Mouse (Mus musculus) ovary, postnatal 10 days (tissue): ENCODE results near the gene Lyst.
"Not testable (repeated sequence)": the region's sequence is repeated elsewhere in the genome, so short reads cannot be mapped to it uniquely, and the experiment has no call there.

Experiments used
- DNase-seq: peaks from one replicate; pipeline ENCODE4 v3.0.0; 2022; ENCODE audit warnings: low spot score

Lyst gene

GRCm38 (mm10) chr13:13590048-13591011 lies at the start of gene Lyst:
Gene Lyst (plus strand): TSS chr13:13590397.
- peak; percentile 98 for DNase-seq

GRCm38 (mm10) chr13:13543073-13543472 lies 47.1 kb upstream of the Lyst start:
- DNase-seq, result not testable (repeated sequence)

- no peak for DNase-seq
These were observed 43.4 kb upstream of the Lyst start for GRCm38 (mm10) chr13:13546792-13547191.

- no peak for DNase-seq
These were observed 42.3 kb upstream of the Lyst start for GRCm38 (mm10) chr13:13547889-13548288.

GRCm38 (mm10) chr13:13548431-13549190 lies 41.6 kb upstream of the Lyst start:
- DNase-seq, result no peak

- DNase-seq, result no peak
These were observed 40.2 kb upstream of the Lyst start for GRCm38 (mm10) chr13:13549687-13550660.

- no peak for DNase-seq
These were observed 38.2 kb upstream of the Lyst start for GRCm38 (mm10) chr13:13552020-13552419.

- no peak for DNase-seq
These were observed 36.5 kb upstream of the Lyst start for GRCm38 (mm10) chr13:13553660-13554059.

- no peak for DNase-seq
These were observed 35.0 kb upstream of the Lyst start for GRCm38 (mm10) chr13:13555196-13555595.

GRCm38 (mm10) chr13:13557001-13557743 lies 33.0 kb upstream of the Lyst start:
- no peak for DNase-seq

- no peak for DNase-seq
These were observed 31.9 kb upstream of the Lyst start for GRCm38 (mm10) chr13:13558251-13558650.

- DNase-seq, result no peak
These were observed 31.3 kb upstream of the Lyst start for GRCm38 (mm10) chr13:13558900-13559299.

GRCm38 (mm10) chr13:13562571-13562970 lies 27.6 kb upstream of the Lyst start:
- no peak for DNase-seq

- no peak for DNase-seq
These were observed 26.1 kb upstream of the Lyst start for GRCm38 (mm10) chr13:13564116-13564515.

- DNase-seq, result no peak
These were observed 25.7 kb upstream of the Lyst start for GRCm38 (mm10) chr13:13564541-13564940.

- no peak for DNase-seq
These were observed 22.6 kb upstream of the Lyst start for GRCm38 (mm10) chr13:13567640-13568039.

GRCm38 (mm10) chr13:13568824-13569223 lies 21.4 kb upstream of the Lyst start:
- DNase-seq, result no peak

- DNase-seq, result no peak
These were observed 20.6 kb upstream of the Lyst start for GRCm38 (mm10) chr13:13569603-13570002.

- DNase-seq, result no peak
These were observed 17.9 kb upstream of the Lyst start for GRCm38 (mm10) chr13:13572060-13572835.

- no peak for DNase-seq
These were observed 17.3 kb upstream of the Lyst start for GRCm38 (mm10) chr13:13572941-13573340.
